Mouse (Mus musculus) fibroblast of lung, adult 2 months (primary cell): Measurements from ENCODE around the gene Bmp2.
A peak's percentile ranks its signal among the peaks of the same experiment; 100 is the strongest.

ENCODE experiments used
- DNase-seq: peaks from one replicate; pipeline ENCODE4 v3.0.0-alpha.2; 2011; ENCODE audit warnings: low read depth

Bmp2 gene

DNA sequence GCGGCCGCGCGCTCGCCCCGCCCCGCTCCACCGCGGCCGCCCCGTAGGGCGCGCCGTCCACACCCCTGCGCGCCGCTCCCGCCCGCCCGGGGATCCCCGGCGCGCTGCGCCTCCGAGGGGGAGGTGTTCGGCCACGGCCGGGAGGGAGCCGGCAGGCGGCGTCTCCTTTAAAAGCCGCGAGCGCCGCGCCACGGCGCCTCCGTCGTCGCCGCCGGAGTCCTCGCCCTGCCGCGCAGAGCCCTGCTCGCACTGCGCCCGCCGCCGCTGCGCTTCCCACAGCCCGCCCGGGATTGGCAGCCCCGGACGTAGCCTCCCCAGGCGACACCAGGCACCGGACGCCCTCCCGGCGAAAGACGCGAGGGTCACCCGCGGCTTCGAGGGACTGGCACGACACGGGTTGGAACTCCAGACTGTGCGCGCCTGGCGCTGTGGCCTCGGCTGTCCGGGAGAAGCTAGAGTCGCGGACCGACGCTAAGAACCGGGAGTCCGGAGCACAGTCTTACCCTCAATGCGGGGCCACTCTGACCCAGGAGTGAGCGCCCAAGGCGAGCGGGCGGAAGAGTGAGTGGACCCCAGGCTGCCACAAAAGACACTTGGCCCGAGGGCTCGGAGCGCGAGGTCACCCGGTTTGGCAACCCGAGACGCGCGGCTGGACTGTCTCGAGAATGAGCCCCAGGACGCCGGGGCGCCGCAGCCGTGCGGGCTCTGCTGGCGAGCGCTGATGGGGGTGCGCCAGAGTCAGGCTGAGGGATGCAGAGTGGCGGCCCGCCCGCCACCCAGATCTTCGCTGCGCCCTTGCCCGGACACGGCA lies at the start of gene Bmp2:
TSS of gene Bmp2 (plus strand) at position 129 of the 811 bp plus-strand sequence.
- DNase-seq: no peak

DNA sequence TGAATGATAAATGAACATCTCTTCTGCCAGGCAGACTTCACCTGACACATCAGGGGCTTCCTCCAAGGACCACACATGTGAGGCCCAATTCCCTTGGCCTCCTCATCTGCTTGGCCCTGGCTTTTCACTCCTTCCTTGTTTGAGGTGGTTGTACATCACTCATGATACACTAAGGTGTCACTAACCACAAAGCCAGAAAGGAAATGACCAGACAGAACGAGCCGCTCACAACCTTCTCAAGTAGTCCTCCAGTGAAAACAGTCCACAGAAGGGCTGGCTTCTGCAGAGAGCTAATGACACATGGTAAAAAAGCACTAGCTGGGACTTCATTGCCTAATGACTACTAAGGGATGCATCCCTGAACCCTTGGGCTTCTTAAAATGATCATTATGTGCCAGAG lies 46.3 kb upstream of the Bmp2 start:
- DNase-seq: no peak

DNA sequence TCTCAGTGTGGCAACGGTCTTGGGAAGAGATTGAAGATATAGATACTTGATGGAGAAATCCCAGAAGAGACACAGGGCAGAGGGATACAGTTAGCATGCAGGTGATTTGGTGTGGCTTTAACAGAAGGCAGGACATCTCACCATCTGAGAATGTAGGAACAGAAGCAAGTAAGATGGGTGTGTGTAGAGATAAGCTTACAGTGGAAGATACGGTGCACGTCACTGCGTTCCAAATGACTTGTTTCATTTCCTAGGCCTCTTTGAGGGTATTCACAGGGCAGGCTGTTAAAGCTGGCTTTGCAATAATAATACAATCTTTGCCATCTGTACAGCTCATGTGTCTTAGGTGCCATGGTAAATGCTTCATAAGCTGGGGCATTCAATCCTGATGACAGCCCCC lies 44.9 kb upstream of the Bmp2 start:
- no peak for DNase-seq

DNA sequence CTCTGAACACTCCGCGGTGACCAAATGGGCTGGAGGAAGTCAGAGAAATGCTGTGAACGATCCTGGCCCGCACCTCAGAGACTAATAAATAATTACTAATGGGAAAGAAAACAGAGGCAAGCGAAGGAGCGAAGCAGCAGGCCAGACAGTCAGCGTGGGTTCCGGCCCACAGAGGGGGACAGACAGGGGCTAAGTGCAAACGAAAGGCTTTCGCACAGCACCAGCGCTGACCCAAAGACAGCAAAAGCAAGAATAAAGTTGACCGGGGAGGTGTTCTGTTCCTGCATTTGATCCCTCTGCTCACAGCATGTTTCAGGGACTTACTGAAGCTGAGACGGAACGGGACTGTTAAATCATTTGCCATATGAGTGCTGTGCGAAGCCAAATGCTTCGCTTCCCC lies 42.8 kb upstream of the Bmp2 start:
- no peak for DNase-seq

DNA sequence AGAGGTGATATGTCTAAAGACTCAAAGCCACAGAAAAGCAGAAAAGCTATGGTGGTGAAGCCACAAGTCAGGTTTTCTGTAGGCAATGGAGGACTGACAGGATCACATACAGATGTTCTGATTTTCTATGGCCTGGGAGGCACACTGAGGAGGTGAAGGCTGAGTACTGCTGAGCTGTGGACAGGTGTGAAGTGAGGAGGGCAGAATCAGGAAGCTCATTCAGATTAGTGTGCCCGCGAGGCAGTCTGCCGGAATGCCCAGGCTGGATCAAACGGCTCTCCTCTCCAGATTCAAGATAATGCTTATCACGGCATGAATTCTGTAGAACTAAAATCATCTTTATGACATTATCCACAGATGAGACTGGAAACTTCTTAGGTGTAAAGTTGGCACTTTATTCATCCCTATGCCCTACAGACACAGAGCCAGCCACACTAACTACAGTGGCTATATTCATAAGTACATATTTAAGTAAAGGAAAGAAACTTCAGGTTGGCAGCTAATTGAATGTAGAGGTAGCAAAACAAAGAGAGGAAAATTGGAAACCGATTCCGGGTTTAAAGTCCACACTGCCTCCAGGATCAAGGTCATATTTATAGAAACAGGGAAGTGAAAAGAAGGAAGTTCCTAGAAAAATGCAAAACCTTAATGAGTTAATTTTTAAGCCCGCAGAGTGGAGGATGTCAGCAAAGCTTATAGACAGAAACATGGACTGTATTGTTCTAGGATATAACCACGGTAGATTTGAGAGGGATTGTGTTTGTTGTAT lies 40.8 kb upstream of the Bmp2 start:
- DNase-seq: no peak

DNA sequence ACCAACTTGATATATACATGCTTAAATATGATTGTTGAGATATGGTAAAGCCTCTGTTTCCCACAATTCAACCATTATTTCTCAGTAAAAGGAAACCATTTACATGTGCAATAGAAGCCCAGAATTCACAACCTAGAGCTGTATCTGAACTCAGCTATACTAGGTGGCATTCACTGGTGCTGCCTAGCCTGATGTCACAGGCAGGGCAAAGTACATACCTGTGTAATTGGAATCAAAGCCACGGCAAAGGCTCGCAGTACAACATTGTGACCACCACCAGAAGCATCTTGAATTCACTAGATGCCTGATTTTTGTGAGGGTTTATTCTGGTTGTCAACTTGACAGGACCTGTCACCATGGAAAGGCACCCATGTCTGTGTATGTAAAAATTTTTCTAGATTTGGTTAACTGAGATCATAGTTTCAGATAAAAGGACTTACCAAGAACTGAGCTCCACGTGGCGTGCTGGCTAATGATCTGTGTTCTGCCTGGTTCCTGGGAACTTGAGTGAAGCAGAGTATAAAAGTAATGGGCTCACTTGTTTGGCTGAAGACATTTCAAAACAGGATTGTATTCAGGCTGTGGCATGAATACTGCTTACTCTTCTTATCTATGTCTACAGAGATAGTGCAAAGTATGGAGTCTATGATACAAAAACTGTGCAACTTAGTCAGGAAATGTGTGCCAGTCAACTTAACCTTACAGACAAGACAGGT lies 35.5 kb upstream of the Bmp2 start:
- no peak for DNase-seq

DNA sequence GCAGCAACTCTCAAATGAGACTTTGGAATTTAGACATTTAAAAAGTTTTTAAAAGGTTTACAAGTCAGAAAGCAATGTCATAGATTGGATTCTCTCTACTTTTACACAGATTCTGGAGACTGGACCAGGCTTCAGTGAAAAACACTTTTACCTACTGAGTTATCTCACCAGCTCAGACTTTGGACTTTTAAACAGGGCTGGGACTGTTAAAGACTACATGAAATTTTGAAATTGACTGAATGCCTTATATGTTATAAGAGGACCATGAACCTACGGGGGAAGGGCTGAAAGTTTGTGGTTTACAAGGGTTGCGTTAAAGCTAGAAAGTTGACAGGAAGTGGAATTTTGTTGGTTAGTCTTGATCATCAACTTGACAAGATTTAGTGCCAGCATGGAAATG lies 34.1 kb upstream of the Bmp2 start:
- DNase-seq: no peak

DNA sequence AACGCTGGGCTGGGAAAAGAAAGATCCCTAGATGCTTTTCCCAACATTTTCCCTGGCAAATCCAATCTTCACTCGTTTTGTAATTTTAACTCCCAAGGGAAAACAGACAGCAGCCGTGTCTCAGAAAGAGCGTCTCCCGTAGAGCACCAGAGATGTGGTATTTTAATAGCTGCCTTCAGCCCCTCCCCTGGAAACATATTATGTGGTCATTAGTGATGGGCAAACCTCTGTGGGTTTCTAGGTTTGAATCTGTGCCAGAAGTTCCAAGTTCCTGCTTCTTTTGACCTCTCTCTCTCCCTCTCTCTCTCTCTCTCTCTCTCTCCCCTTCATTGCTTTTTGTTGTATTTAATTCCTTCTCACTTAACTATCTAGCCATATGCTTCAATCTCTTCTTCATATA lies 30.8 kb upstream of the Bmp2 start:
- DNase-seq: no peak

DNA sequence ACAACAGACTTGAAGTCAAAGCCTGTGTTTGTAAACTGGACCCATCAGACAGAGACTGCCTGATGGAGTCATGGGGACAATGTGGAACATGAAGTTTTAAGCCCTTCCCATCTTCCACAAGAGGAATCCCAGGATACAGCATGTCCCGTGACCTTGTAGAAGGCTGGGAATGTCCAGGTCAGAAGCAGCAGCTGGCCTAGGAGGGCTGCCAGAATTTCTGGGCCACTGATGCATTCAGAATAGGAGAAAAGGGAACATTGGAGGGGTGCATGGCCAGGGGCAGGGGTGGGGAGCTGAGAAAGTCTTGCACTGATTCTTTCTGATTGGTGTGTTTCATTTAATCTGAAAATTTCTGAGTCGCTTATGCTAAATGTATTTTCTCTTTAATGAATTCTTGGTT lies 29.8 kb upstream of the Bmp2 start:
- no peak for DNase-seq

DNA sequence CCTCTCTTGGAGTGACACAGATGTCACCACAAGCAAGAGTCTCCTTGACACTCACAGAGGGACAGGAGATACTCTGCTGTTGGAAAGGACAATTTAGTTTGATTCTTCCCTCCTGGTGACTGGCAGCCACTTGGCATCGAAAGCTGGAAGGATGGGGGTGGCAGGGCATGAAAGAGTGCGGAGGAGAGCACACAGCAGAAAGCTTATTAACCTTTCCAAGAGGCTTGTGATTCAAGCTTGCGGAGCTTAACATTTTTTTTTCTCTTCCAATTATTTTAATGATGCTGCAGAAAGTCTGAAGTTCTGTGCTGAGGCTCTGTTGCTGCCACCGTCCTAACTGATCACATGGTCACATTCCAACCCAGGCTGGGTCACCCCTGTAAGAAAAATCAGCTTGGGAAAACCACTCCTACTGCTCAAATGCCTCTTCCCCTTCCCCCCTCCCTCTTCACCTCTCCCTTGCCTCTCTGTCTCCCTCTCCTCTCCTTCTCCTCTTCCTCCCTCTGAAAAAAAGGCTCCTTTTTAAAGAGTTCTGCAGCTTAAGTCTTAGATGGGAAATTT lies 26.3 kb upstream of the Bmp2 start:
- DNase-seq: no peak

DNA sequence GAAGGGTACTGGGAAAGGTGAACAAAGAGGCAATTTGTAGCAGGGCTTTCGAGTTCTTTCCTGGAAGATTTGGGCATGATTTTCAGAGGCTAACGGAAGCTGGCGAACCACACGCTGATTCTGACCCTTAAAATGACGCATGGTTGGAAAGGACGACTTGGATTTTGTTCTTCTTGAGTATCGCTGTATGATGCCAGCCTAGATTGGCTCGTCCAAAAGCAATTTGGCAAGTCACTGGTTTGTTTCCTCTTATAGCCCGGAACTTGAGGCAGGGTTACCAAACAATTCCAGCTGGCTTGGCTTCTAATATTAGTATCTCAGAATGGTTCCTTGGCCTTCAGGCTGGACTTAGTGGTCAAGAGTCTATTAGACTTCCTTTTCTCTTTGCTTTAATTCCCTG lies 22.6 kb upstream of the Bmp2 start:
- no peak for DNase-seq

DNA sequence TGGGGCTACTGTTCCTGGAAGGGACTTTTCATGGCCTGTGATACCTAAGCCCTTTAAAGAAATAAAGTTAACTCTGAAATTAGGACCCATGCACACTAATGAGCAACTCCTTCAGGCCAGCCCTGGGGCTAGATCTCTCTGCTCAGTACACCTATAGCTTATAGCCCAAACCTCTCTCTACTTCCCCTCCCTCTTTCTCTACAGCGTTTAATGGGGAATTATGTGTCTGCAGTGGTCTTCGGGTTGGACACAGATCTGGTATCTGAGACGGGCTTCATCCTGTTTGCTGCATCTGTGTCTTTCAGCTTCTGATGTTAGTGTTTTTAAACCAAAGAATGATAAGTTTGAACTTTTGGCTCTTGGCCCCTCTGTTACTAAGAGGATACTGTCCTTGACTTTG lies 18.9 kb upstream of the Bmp2 start:
- no peak for DNase-seq

DNA sequence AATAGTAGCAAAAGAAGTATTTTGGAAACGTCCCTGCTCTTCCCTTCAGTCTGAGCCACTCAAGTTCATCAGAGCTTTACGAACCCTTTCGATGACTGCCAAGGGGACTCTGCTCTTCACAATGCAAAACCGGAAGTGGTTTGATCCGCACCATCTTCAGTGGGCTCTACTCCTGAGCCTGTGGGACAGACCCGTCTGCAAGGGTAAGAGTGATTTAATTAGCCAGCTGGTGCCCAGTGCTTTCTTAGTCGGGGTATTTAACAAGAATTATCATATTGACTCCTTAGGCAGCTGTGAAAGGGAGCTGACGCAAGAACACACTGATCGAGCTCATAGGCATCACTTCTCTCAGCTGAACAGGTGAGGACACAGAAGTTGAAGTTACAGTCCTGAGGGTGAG lies 16.5 kb upstream of the Bmp2 start:
- no peak for DNase-seq

DNA sequence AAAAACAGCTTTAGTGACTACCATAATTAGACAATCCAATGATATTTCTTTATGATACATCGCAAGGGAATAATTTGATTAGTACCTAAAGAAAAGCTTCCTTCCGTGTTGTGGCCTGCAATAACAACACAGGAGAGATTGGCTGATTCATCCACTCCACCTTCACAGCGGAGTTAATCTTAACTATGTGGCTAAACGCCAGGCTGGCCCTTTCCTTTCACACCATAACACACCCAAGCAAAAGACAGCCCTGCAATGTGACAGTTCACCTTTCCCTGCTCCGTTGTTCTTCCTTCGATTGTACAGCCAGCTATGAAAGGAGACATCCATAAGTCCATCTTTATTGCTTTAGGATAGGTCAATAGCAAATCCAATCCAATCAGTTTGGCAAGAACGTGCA lies 15.1 kb upstream of the Bmp2 start:
- no peak for DNase-seq

DNA sequence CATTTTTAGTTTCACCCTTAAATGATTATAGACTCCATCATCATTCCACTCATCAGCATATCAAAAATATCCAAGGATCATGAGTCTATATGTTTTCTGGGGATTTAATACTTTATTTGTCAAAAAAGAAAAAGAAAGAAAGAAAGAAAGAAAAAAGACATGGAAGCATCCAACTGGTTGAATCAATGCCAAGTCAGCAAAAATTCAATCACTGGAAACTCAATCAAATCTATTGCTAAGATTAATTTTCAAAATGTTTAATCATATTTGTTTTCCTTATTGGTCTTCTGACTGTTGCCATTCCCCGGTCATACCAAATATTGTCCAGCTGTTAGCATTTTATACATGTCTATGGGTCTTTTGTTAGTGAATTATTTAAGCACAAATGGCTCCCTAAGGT lies 11.3 kb upstream of the Bmp2 start:
- DNase-seq: no peak

DNA sequence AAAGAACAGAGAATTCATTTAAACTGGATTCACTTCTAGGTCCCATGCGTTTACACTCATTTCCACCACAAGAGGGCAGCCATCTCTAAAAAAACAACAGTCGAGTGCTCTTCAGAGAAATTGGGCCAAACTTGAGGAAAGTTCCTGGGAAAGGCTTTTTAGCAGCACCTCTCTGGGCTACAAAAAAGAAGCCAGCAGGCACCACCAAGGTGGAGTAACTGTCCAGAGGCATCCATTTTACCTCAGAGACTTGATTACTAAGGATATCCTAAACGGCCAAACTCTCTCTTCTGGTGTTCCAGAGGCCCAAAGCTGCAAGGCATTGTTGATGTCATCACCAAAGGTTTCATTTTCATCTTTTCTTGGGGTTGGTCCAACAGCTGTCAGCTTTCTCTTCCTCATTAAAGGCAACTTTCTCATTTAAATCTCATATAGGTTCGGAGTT lies 1.7 kb upstream of the Bmp2 start:
- DNase-seq: peak; percentile 11

DNA sequence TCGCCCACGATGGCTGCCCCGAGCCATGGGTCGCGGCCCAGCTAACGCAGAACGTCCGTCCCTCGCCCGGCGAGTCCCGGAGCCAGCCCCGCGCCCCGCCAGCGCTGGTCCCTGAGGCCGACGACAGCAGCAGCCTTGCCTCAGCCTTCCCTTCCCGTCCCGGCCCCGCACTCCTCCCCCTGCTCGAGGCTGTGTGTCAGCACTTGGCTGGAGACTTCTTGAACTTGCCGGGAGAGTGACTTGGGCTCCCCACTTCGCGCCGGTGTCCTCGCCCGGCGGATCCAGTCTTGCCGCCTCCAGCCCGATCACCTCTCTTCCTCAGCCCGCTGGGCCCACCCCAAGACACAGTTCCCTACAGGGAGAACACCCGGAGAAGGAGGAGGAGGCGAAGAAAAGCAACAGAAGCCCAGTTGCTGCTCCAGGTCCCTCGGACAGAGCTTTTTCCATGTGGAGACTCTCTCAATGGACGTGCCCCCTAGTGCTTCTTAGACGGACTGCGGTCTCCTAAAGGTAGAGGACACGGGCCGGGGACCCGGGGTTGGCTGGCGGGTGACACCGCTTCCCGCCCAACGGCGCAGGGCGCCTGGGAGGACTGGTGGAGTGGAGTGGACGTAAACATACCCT lies 995 bp downstream of the Bmp2 start:
- no peak for DNase-seq

DNA sequence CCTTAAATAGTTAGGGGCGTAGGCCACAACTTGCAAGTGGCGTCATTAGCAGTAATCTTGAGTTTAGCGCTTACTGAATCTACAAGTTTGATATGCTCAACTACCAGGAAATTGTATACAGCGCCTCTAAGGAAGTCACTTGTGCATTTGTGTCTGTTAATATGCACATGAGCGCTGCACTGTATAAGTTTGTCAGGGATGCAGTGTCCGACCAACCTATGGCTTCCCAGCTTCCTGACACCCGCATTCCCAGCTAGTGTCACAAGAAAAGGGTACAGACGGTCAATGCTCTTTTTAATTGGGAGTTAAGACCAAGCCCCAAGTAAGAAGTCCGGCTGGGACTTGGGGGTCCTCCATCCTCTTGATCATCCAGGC lies 1.9 kb downstream of the Bmp2 start:
- no peak for DNase-seq

DNA sequence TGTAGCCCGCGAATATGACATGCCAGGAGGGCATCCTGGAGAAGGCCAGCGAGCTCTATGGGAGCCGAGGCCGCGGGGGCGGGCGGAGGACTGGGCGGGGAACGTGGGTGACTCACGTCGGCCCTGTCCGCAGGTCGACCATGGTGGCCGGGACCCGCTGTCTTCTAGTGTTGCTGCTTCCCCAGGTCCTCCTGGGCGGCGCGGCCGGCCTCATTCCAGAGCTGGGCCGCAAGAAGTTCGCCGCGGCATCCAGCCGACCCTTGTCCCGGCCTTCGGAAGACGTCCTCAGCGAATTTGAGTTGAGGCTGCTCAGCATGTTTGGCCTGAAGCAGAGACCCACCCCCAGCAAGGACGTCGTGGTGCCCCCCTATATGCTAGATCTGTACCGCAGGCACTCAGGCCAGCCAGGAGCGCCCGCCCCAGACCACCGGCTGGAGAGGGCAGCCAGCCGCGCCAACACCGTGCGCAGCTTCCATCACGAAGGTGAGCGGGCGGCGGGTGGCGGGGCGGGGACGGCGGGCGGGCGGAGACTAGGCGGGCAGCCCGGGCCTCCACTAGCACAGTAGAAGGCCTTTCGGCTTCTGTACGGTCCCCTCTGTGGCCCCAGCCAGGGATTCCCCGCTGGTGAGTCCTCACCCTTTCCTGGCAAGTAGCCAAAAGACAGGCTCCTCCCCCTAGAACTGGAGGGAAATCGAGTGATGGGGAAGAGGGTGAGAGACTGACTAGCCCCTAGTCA lies 2.5 kb downstream of the Bmp2 start:
- DNase-seq: no peak

DNA sequence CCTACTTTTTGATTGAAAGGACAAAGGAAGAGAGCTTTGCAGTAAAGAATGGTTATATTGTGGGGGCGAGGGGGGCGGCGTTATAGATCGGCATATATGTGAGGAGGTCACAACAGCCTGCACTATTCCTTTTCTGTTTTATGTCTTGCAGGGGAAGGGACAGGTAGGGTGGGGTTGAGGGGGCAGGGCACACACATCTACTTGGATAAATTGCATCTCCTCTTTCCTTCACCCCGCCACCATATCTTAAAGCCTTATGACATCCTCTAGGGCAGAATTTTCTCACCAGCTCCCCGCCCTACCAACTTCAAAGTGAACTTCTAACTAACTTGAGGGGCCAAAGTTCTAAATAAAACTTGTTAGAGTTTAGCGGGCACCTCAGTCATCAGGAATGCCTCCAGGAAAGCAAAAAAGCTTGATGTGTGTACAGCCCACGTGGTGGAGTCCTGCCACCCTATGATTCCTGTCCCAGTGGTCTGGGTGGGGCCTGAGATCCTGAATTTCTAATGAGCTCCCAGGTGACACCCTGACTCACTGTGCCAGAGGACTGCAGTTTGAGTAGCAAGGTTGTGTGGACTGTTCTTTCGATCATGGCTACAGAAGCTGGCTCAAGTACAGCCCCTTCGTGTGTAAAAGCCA lies 12.4 kb downstream of the Bmp2 start:
- DNase-seq: no peak

DNA sequence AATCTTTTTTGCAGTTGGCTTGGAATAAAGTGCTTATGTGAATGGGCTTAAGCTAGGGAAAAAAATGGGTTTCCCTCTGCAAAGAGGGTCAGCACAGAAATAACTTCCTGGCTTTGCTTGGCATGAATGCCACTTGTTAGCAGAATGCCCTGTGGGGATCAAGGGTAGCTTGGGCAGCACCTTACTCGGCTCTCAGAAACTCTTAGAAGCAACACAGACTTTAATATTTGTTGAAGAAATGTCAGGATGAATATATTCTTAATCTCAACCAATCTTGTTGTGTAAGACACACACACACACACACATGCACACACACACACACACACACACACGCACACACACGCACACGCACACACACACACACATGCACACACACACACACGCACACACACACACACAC lies 13.5 kb downstream of the Bmp2 start:
- no peak for DNase-seq
